Mouse (Mus musculus) limb, embryonic 12.5 days (tissue): ENCODE measurements at regions not wholly inside any gene's neighbourhood (a gene's known extent, or its start where the extent isn't known, plus 50 kb on each side); places are given as distances from the start of the nearest gene placed in this dataset.

Experiments
- ATAC-seq: fragments of 200-750 bp; cut with Nextera tagmentation; 2 replicates; pipeline ENCODE4 v1.8.0; 2017; ENCODE audit warnings: low read depth, moderate TSS enrichment; ENCODE audit not compliant: insufficient number of reproducible peaks, insufficient read depth, low FRiP score, low TSS enrichment
- H3K27ac ChIP-seq: fragments of 300-500 bp; sonication (generic); 2 replicates; pipeline ENCODE4 v1.5.1; 2016; ENCODE audit warnings: mild to moderate bottlenecking, moderate library complexity
- H3K27me3 ChIP-seq: fragments of 300-500 bp; sonication (generic); 2 replicates; pipeline ENCODE4 v1.6.1; 2016; ENCODE audit warnings: mild to moderate bottlenecking, moderate library complexity
- H3K36me3 ChIP-seq: fragments of 300-500 bp; sonication (generic); 2 replicates; pipeline ENCODE4 v1.6.1; 2016; ENCODE audit warnings: mild to moderate bottlenecking, moderate library complexity
- H3K4me1 ChIP-seq: fragments of 300-500 bp; sonication (generic); replicated peaks from 2 replicates; pipeline ENCODE4 v1.6.1; 2016
- H3K4me2 ChIP-seq: fragments of 300-500 bp; sonication (generic); 2 replicates; pipeline ENCODE4 v1.6.1; 2016; ENCODE audit warnings: mild to moderate bottlenecking, moderate library complexity
- H3K4me3 ChIP-seq: fragments of 300-500 bp; sonication (generic); replicated peaks from 2 replicates; pipeline ENCODE4 v1.5.1; 2016; ENCODE audit warnings: mild to moderate bottlenecking
- H3K9ac ChIP-seq: fragments of 300-500 bp; sonication (generic); replicated peaks from 2 replicates; pipeline ENCODE4 v1.6.1; 2016; ENCODE audit warnings: mild to moderate bottlenecking, moderate library complexity
- H3K9me3 ChIP-seq: fragments of 300-500 bp; sonication (generic); 2 replicates; pipeline ENCODE4 v1.6.1; 2016; ENCODE audit warnings: mild to moderate bottlenecking, moderate library complexity
- WGBS: fragments of 180-500 bp; shearing (Covaris S2); methylation state at CpG from one replicate; pipeline ENCODE4 v1.1.7; 2016; 5-methylcytosine and 5-hydroxymethylcytosine counted together

GRCm38 (mm10) chr3:81482742-81483141, 446.5 kb downstream of the Pdgfc start:
- H3K36me3 ChIP-seq: no peaks in the 10 kb centered on the region
- no peaks in the 10 kb centered on the region for H3K27me3 ChIP-seq
- H3K4me2 ChIP-seq: no peak overlapping the region
- no peak overlapping the region for H3K4me3 ChIP-seq
- no peaks in the 10 kb centered on the region for H3K4me1 ChIP-seq
- H3K9me3 ChIP-seq: no peaks in the 10 kb centered on the region
- ATAC-seq: no peak
- H3K27ac ChIP-seq: no peak overlapping the region
- no peak overlapping the region for H3K9ac ChIP-seq
- WGBS: 60% methylated on average over 2 of the region's 2 CpGs

DNA sequence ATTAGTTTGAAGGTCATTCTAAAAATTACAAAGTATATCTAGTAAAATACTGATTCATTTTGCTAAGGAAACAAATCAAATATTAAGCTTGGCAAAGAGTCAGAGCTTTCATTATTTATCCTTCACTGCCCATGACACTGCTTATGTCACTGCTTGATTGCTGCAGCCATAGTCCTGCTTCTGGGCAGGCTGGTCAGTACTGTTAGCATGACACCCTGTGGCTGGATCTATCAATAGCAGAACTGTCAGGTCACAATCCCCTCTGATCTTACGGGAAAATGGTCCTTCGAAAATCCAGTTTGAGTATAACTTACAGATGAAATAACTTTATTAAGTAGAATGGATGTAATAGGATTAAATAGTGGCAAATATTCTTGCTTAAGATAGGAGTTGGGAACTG, 447.1 kb downstream of the Pdgfc start:
- no peak for ATAC-seq
- 66% methylated on average over 2 of the region's 2 CpGs for WGBS
- Histone ChIP-seq H3K4me1 (no peaks in the 10 kb centered on the region), H3K36me3 (no peaks in the 10 kb centered on the region), H3K9ac (no peak overlapping the region), H3K9me3 (no peaks in the 10 kb centered on the region), H3K27me3 (no peaks in the 10 kb centered on the region), H3K27ac (no peak overlapping the region), H3K4me2 (no peak overlapping the region), H3K4me3 (no peak overlapping the region)

DNA sequence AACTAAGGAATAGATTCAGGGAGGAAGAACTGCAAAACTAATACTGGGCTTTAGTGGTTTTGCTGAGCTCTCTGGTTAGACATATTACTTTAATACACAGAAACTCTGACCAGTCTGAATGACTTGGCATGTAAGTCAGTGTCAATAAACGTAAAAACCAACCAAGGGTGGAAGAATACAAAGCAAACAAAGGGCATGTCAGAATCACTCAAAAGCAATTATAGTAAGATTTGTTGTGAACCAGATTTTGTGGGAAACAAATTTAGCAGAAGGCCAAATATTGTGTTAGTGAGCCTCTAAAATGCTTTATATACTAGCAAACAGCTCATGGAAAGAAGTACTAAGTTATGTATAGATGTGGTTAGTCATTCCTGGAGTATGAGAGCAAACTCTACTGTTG, 427.1 kb upstream of the Ctso start:
- WGBS: 92% methylated on average over 1 of the region's 1 CpGs
- no peaks in the 10 kb centered on the region for H3K9me3 ChIP-seq
- H3K36me3 ChIP-seq: no peaks in the 10 kb centered on the region
- H3K4me3 ChIP-seq: no peak overlapping the region
- H3K27ac ChIP-seq: no peak overlapping the region
- H3K9ac ChIP-seq: no peak overlapping the region
- H3K4me1 ChIP-seq: peaks cover 5% of the 10 kb centered on the region; the same call in 1 of the 2 replicates
- no peaks in the 10 kb centered on the region for H3K27me3 ChIP-seq
- ATAC-seq: no peak
- no peak overlapping the region for H3K4me2 ChIP-seq

GRCm38 (mm10) chr3:81508611-81509010, 423.8 kb upstream of the Ctso start:
- Histone ChIP-seq H3K4me3 (no peak overlapping the region), H3K36me3 (no peaks in the 10 kb centered on the region), H3K4me1 (peaks cover 5% of the 10 kb centered on the region; the same call in 1 of the 2 replicates), H3K9me3 (no peaks in the 10 kb centered on the region), H3K27me3 (no peaks in the 10 kb centered on the region), H3K4me2 (no peak overlapping the region), H3K9ac (no peak overlapping the region), H3K27ac (no peak overlapping the region)
- 11% methylated on average over 2 of the region's 2 CpGs for WGBS
- no peak for ATAC-seq

DNA sequence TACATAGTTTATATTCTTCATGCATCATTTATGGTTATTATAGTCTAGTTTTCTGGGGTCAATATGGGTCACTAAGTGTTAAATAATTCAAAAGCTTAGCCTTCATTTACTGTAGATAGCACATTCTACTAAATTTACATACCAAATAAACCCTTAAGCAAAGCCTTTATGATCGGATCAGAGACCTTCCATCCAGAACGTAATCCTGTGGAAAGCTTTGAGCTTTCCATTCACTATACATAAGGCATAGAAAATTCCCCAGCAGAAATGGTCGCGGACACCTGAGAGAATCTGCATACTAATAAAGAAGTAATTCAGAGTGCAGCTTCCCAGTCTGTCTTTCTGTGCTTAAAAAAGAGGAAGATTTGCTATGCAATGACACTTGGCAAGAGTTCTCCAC, 410.6 kb upstream of the Ctso start:
- Histone ChIP-seq H3K36me3 (no peaks in the 10 kb centered on the region), H3K9ac (no peak overlapping the region), H3K4me1 (no peaks in the 10 kb centered on the region), H3K27ac (no peak overlapping the region), H3K27me3 (no peaks in the 10 kb centered on the region), H3K9me3 (no peaks in the 10 kb centered on the region), H3K4me2 (no peak overlapping the region), H3K4me3 (no peak overlapping the region)
- ATAC-seq: no peak
- WGBS: 76% methylated on average over 4 of the region's 4 CpGs

- H3K9ac ChIP-seq: no peak overlapping the region
- H3K4me3 ChIP-seq: no peak overlapping the region
These were observed 401.5 kb upstream of the Ctso start for GRCm38 (mm10) chr3:81530872-81531271.

GRCm38 (mm10) chr3:81535448-81536205, 396.8 kb upstream of the Ctso start:
- no peak overlapping the region for H3K4me2 ChIP-seq
- no peaks in the 10 kb centered on the region for H3K36me3 ChIP-seq
- no peak overlapping the region for H3K9ac ChIP-seq
- WGBS: 24% methylated on average over 4 of the region's 4 CpGs
- no peak overlapping the region for H3K4me3 ChIP-seq
- H3K4me1 ChIP-seq: peaks cover 6% of the 10 kb centered on the region; the same call in 1 of the 2 replicates
- H3K27ac ChIP-seq: no peak overlapping the region
- no peaks in the 10 kb centered on the region for H3K27me3 ChIP-seq
- H3K9me3 ChIP-seq: no peaks in the 10 kb centered on the region
- no peak; the same call in 1 of the 2 replicates for ATAC-seq

More at GRCm38 (mm10) chr3:81530872-81531271, 401.5 kb upstream of the Ctso start:
- no peak for ATAC-seq
- Histone ChIP-seq H3K4me1 (peaks cover 5% of the 10 kb centered on the region; the same call in 1 of the 2 replicates), H3K27ac (no peak overlapping the region), H3K9me3 (no peaks in the 10 kb centered on the region), H3K27me3 (no peaks in the 10 kb centered on the region), H3K4me2 (no peak overlapping the region), H3K36me3 (no peaks in the 10 kb centered on the region)
- WGBS: 91% methylated on average over 1 of the region's 1 CpGs

DNA sequence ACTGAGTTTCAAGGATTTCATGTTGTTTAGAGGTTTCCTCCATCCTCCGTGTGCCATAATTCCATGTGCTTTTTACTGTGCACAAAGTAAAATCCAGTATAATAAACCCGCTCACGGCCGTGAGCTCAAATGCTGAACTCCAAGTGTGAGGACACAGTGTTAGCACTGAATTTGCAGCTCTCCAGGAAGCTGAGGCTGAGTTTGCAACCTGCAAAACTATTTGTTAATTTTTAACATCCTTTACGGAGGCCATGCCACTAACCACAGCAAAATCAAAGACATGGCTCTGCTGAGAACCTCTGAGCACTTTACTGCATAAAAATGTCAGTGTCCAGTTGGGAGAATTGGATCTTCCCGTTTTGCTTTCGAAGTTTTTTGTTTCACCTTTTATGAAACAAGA, 377.6 kb upstream of the Ctso start:
- no peaks in the 10 kb centered on the region for H3K36me3 ChIP-seq
- no peak overlapping the region for H3K4me2 ChIP-seq
- H3K9ac ChIP-seq: no peak overlapping the region
- H3K27me3 ChIP-seq: no peaks in the 10 kb centered on the region
- peaks cover 6% of the 10 kb centered on the region; the same call in 1 of the 2 replicates for H3K4me1 ChIP-seq
- no peak overlapping the region for H3K4me3 ChIP-seq
- H3K27ac ChIP-seq: no peak overlapping the region
- no peaks in the 10 kb centered on the region for H3K9me3 ChIP-seq
- 31% methylated on average over 7 of the region's 7 CpGs for WGBS
- no peak for ATAC-seq

DNA sequence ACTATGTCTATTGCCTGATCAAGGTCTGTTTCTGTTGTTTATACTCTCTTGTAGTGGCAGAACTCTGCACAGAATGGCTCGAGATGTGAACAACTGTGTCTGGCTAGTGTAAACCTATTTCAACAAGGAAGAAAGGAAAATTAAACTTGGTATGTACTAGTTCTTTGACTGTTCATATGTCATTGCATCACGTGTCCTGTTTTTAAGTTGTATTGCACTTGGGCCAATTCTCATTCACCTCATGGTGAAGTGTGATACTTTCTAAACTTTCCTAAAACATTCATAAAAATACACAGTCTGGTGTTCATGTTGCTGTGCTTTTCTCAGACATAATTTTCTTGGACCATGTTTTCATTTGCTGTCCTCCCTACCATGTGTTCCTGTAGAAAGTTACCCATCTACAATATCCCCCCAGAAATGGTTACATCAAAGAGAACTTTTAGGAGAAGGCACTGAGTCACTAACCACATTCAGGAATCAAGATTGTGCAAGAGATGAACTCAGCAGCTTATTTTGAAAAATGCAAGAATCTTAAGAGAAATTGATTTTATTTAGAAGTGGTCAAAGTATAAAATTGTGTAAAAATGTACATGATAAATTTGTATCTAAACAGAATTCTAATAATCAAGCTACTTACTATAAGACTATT, 369.7 kb upstream of the Ctso start:
- Histone ChIP-seq H3K27ac (no peak overlapping the region), H3K9ac (no peak overlapping the region), H3K4me3 (no peak overlapping the region), H3K9me3 (no peaks in the 10 kb centered on the region), H3K27me3 (no peaks in the 10 kb centered on the region), H3K4me1 (no peaks in the 10 kb centered on the region), H3K4me2 (no peak overlapping the region), H3K36me3 (no peaks in the 10 kb centered on the region)
- 88% methylated on average over 2 of the region's 2 CpGs for WGBS
- no peak for ATAC-seq

DNA sequence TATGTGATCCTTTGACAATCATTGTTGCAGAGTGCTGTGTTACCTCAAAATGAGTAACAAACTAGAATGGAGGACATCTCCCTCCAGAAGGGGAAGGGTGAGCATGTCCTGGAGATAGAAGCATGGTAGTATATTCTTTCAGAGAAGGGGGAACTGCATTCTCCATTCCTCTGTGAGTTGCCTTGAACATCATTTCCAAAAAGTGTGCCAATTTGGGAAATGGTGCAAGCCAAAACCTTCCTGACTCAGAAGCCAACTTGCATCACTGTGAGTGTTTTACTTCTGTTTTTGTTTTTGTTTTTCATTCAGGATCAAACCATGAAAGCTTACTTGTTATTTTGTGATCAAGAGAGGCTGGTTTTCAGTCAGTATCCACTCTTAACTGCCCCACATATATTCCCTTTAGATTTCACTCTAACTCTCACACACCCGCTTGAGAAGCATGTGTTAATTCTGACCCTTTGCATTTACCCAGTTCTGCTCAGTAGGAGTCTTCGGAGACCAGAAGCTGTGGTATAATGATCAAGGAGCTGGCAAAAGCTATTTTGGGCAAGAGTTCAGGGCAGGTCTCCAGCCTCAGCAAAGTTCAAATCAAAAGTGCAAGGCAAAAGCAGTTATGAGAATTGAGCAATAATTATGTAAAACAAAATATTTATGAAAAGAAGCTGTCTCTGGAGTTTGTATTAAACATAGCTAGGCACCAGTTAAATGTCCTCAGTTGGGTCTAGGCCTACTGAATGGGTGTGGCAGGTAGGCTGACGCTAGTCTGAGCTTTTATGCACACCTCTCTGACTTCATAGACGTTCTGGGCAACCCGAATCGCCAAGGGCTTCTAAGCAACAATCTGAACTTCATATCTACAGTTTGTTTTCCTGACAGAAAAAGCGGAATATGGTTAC, 368.3 kb upstream of the Ctso start:
- Histone ChIP-seq H3K4me3 (no peak overlapping the region), H3K9me3 (no peaks in the 10 kb centered on the region), H3K36me3 (no peaks in the 10 kb centered on the region), H3K4me1 (no peaks in the 10 kb centered on the region), H3K27ac (no peak overlapping the region), H3K9ac (no peak overlapping the region), H3K27me3 (no peaks in the 10 kb centered on the region), H3K4me2 (no peak overlapping the region)
- ATAC-seq: no peak
- 79% methylated on average over 7 of the region's 7 CpGs for WGBS

DNA sequence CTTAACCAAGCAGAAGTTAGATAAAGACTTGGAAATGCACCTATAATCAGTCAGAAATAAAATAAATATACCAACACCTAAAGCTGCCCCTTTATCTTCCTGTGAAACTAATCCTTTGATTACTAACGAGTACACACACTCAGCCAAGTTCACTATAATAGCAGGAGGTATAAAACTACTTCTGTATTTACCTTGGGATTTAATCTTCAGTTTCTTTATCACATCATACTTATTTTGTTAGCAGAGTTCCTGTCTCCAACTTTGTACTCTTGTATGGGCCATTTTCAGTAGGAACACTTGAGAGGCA, 367.7 kb upstream of the Ctso start:
- ATAC-seq: no peak
- H3K4me3 ChIP-seq: no peak overlapping the region
- H3K4me1 ChIP-seq: no peaks in the 10 kb centered on the region
- no peaks in the 10 kb centered on the region for H3K36me3 ChIP-seq
- no peak overlapping the region for H3K27ac ChIP-seq
- H3K27me3 ChIP-seq: no peaks in the 10 kb centered on the region
- H3K9ac ChIP-seq: no peak overlapping the region
- no peaks in the 10 kb centered on the region for H3K9me3 ChIP-seq
- no peak overlapping the region for H3K4me2 ChIP-seq
- 71% methylated on average over 1 of the region's 1 CpGs for WGBS
